Mouse (Mus musculus) ES-E14 (cell line): ENCODE measurements around the gene Pitpnc1. TPM values are rescaled to one million over a fixed set of nuclear protein-coding genes. Genes with fewer than 3 reads are reported as not detected.
A peak's percentile ranks its signal among the peaks of the same experiment; 100 is the strongest.

Experiments used
- DNase-seq: peaks from one replicate; pipeline ENCODE4 v3.0.0-alpha.2; 2013; ENCODE audit warnings: low read depth, low spot score
- H3K27ac ChIP-seq: 2 replicates; pipeline ENCODE4 v1.5.1; 2012; ENCODE audit warnings: low read depth, mild to moderate bottlenecking, low read length, moderate library complexity, mixed read lengths; ENCODE audit not compliant: poor library complexity, insufficient read depth, severe bottlenecking
- H3K36me3 ChIP-seq: 2 replicates; pipeline ENCODE4 v1.6.1; 2012; ENCODE audit warnings: mild to moderate bottlenecking, low read length, moderate library complexity, mixed read lengths; ENCODE audit not compliant: control insufficient read depth, poor library complexity, insufficient read depth, severe bottlenecking
- H3K4me1 ChIP-seq, 2 experiments: fragments of 150-350 bp in 1 of 2; sonication (generic) in 1 of 2; 2 replicates each; pipeline ENCODE4 v1.6.1; 2012; ENCODE audit warnings: low read length in 2 of 2, mild to moderate bottlenecking in 1 of 2, mixed read lengths in 1 of 2; ENCODE audit not compliant: control insufficient read depth in 2 of 2, insufficient read depth in 2 of 2, poor library complexity in 1 of 2
- H3K4me3 ChIP-seq, 2 experiments: fragments of 150-350 bp in 1 of 2; sonication (generic) in 1 of 2; 2 replicates each; pipeline ENCODE4 v1.5.1; 2012; ENCODE audit warnings: low read length in 2 of 2, low read depth in 1 of 2, mild to moderate bottlenecking in 1 of 2, mixed read lengths in 1 of 2; ENCODE audit not compliant: insufficient read depth in 1 of 2, poor library complexity in 1 of 2, severe bottlenecking in 1 of 2
- H3K9ac ChIP-seq: 2 replicates; pipeline ENCODE4 v1.6.1; 2012; ENCODE audit warnings: low read depth, mild to moderate bottlenecking, low read length, mixed read lengths; ENCODE audit not compliant: poor library complexity, insufficient read depth, severe bottlenecking
- H3K9me3 ChIP-seq: fragments of 150-350 bp; sonication (generic); 2 replicates; pipeline ENCODE4 v1.6.1; 2012; ENCODE audit warnings: low read depth, mild to moderate bottlenecking, low read length; ENCODE audit not compliant: control insufficient read depth, insufficient read depth
- CHD2 ChIP-seq: IDR thresholded peaks from 2 replicates; pipeline ENCODE4 v1.6.1; 2014; ENCODE audit warnings: mild to moderate bottlenecking, low read depth, low read length, inconsistent platforms
- HCFC1 ChIP-seq: IDR thresholded peaks from 2 replicates; pipeline ENCODE4 v1.6.1; 2012; ENCODE audit warnings: low read length, inconsistent platforms, borderline replicate concordance; ENCODE audit not compliant: insufficient read depth
- MAFK ChIP-seq: IDR thresholded peaks from 2 replicates; pipeline ENCODE4 v1.6.1; 2014; ENCODE audit warnings: mild to moderate bottlenecking, low read depth, low read length, inconsistent platforms; ENCODE audit not compliant: insufficient read depth
- ZC3H11A ChIP-seq: IDR thresholded peaks from 2 replicates; pipeline ENCODE4 v1.6.1; 2012; ENCODE audit warnings: low read depth, mild to moderate bottlenecking, inconsistent platforms, low read length, borderline replicate concordance
- ZNF384 ChIP-seq: IDR thresholded peaks from 2 replicates; pipeline ENCODE4 v1.6.1; 2012; ENCODE audit warnings: low read depth, low read length, inconsistent platforms
- in situ Hi-C, 2 experiments: fragments of 600-800 bp; cut with MboI; formaldehyde crosslinking; loops; one replicate each; pipeline ENCODE4 v1.15.1; 2025; ENCODE audit warnings: low sequenced_read_pairs in 2 of 2, inconsistent platforms in 1 of 2; ENCODE audit not compliant: unreplicated experiment in 2 of 2
- total RNA-seq: library from RNA; depleted of rRNA; stranded (reverse); fragments of 300-350 nt; gene quantifications from 2 replicates; pipeline ENCODE4 v1.2.3, GENCODE M21; 2012

Gene Pitpnc1
- total RNA-seq, 1 experiment: 37.3 TPM

DNA sequence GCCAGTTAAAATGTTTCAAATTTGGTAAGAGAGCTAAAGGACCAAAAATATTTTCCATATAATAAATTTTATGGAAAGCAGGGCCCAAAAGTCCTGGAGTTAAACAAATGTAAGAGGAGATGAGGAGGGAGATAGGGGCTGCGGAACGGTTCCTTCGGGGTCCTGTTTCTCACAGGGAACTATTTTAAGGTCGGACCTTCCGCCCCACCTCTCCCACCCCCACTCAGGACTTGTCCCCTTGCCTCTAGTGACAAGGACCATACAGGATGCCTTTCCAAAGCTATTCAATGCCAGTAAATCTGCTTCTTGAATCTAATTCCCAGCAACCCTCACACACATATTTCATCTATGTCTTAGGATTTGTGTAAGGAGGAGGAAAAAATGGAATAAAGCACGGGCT is 100.8 kb downstream of the Pitpnc1 start:
- in situ Hi-C loops: no loop called here
- Histone ChIP-seq H3K4me3 (peak overlapping the region in 1 of 2 experiments; percentile 47; a peak in 2 of 4 replicates), H3K4me1 (peaks cover 13 to 27% of the 10 kb centered on the region in 2 experiments), H3K9ac (no peak overlapping the region; the same call in 1 of the 2 replicates), H3K36me3 (no peaks in the 10 kb centered on the region), H3K9me3 (no peaks in the 10 kb centered on the region), H3K27ac (no peak overlapping the region)
- no peak for DNase-seq
- no peak for TF ChIP-seq HCFC1
- no peak for TF ChIP-seq ZNF384
- no peak for TF ChIP-seq MAFK
- TF ChIP-seq CHD2: no peak
- no peak for TF ChIP-seq ZC3H11A

- Histone ChIP-seq H3K9me3 (no peaks in the 10 kb centered on the region), H3K4me3 (peak overlapping the region; percentile 13 to 18; a peak in 3 of 4 replicates), H3K4me1 (peaks cover 8 to 25% of the 10 kb centered on the region in 2 experiments), H3K9ac (peak overlapping the region; percentile 9; the same call in 1 of the 2 replicates), H3K27ac (peak overlapping the region; percentile 79), H3K36me3 (no peaks in the 10 kb centered on the region)
- TF ChIP-seq ZC3H11A: no peak
- no peak for TF ChIP-seq HCFC1
- TF ChIP-seq ZNF384: no peak
- TF ChIP-seq CHD2: no peak
- TF ChIP-seq MAFK: no peak
- in situ Hi-C loops: no loop called here
- DNase-seq: no peak
Measured at GRCm38 (mm10) chr11:107365938-107366712, 104.4 kb downstream of the Pitpnc1 start.

DNA sequence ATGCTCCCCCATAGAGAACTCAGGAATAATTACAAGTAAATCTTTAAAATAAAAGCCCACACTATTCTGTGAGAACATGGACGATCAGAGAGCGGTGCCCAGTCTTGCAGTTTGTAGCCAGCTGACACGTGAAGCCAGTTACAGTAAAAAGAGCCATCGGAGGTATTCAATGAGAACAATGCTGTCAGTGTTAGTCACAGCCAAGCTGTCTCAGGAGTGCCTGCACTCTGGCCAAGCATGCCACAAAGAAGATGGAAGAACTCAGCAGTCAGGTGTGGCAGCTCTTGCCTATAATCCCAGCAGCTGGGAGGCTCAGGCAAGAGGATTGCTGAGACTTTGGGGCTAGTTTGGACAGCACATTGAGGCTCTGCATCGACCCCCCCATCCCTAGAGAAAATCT is 111.8 kb downstream of the Pitpnc1 start:
- Histone ChIP-seq H3K9ac (no peak overlapping the region), H3K27ac (peak overlapping the region; percentile 68; the same call in 1 of the 2 replicates), H3K36me3 (0 out of 2 replicates have a peak, but pooled peaks cover 1% of the 10 kb centered on the region), H3K4me1 (peaks cover 34 to 35% of the 10 kb centered on the region in 2 experiments), H3K4me3 (no peak overlapping the region), H3K9me3 (no peaks in the 10 kb centered on the region)
- in situ Hi-C loops: no loop called here
- TF ChIP-seq ZNF384 (no peak), MAFK (no peak), ZC3H11A (no peak), CHD2 (no peak), HCFC1 (no peak)
- no peak for DNase-seq

DNA sequence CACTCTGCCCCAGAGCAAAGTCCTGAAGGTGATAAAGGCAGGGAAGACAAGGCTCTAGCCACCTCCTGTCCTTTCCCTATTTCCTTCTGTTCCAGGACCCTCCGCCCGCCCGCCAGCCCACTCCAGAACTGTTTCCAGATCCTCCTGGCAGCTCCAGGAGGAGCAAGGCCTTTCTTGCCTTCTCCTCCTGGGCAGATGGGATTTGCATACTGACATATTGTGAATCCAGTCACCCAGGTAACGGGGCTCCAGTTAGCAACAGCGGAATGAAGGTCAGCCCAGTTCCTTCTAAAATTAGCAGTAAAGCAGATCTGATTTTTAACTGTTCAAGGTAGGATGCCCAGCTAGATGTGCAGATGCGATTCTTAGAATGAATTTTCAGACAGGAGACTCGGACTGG is 114.3 kb downstream of the Pitpnc1 start:
- Histone ChIP-seq H3K4me3 (no peak overlapping the region), H3K27ac (peak overlapping the region; percentile 96; the same call in 1 of the 2 replicates), H3K9me3 (no peaks in the 10 kb centered on the region), H3K9ac (no peak overlapping the region), H3K4me1 (peaks cover 41 to 48% of the 10 kb centered on the region in 2 experiments), H3K36me3 (0 out of 2 replicates have a peak, but pooled peaks cover 1% of the 10 kb centered on the region)
- in situ Hi-C loops: no loop called here
- TF ChIP-seq HCFC1 (no peak), ZC3H11A (no peak), ZNF384 (no peak), CHD2 (no peak)
- DNase-seq: no peak
